Mouse (Mus musculus) right cerebral cortex, postnatal 14 days (tissue): Measurements from ENCODE around the gene Zfp961.
"Not testable (repeated sequence)": the region's sequence is repeated elsewhere in the genome, so short reads cannot be mapped to it uniquely, and the experiment has no call there.

Experiments
- DNase-seq: peaks from one replicate; pipeline ENCODE4 v3.0.0; 2022

The Zfp961 gene

GRCm38 (mm10) chr8:71950482-71951221 is at the start of gene Zfp961:
Gene Zfp961, plus strand, starts transcription at chr8:71951038.
- peak; percentile 99 for DNase-seq

GRCm38 (mm10) chr8:71903084-71903483 is 47.8 kb upstream of the Zfp961 start:
- not testable (repeated sequence) for DNase-seq

GRCm38 (mm10) chr8:71906809-71907208 is 44.0 kb upstream of the Zfp961 start:
- DNase-seq = no peak

GRCm38 (mm10) chr8:71907798-71908257 is 43.0 kb upstream of the Zfp961 start:
- no peak for DNase-seq

GRCm38 (mm10) chr8:71908309-71909261 is 42.3 kb upstream of the Zfp961 start, which contains the start of the genes Zfp882 and Zfp617:
Gene Zfp882, plus strand, starts transcription at chr8:71908608.
Gene Zfp617, plus strand, starts transcription at chr8:71908635.
- DNase-seq = peak; percentile 78

- no peak for DNase-seq
Observed at GRCm38 (mm10) chr8:71912286-71912685, 38.6 kb upstream of the Zfp961 start.

- peak; percentile 94 for DNase-seq
Observed at GRCm38 (mm10) chr8:71922567-71923401, 28.1 kb upstream of the Zfp961 start.

- no peak for DNase-seq
Observed at GRCm38 (mm10) chr8:71925791-71926190, 25.0 kb upstream of the Zfp961 start.

GRCm38 (mm10) chr8:71926551-71926950 is 24.3 kb upstream of the Zfp961 start:
- DNase-seq = no peak

- DNase-seq = no peak
Observed at GRCm38 (mm10) chr8:71927779-71928178, 23.1 kb upstream of the Zfp961 start.

GRCm38 (mm10) chr8:71938037-71938436 is 12.8 kb upstream of the Zfp961 start:
- not testable (repeated sequence) for DNase-seq

GRCm38 (mm10) chr8:71940293-71941208 is 10.3 kb upstream of the Zfp961 start:
- DNase-seq = no peak

- DNase-seq = no peak
Observed at GRCm38 (mm10) chr8:71941776-71942175, 9.1 kb upstream of the Zfp961 start.

GRCm38 (mm10) chr8:71948624-71949023 is 2.2 kb upstream of the Zfp961 start:
- DNase-seq = no peak

GRCm38 (mm10) chr8:71951436-71952161 is 761 bp downstream of the Zfp961 start:
- DNase-seq = no peak

- DNase-seq = no peak
Observed at GRCm38 (mm10) chr8:71952489-71952888, 1.7 kb downstream of the Zfp961 start.

GRCm38 (mm10) chr8:71952961-71953700 is 2.3 kb downstream of the Zfp961 start:
- not testable (repeated sequence) for DNase-seq

GRCm38 (mm10) chr8:71954666-71955065 is 3.8 kb downstream of the Zfp961 start:
- no peak for DNase-seq

GRCm38 (mm10) chr8:71960483-71960882 is 9.6 kb downstream of the Zfp961 start:
- no peak for DNase-seq

GRCm38 (mm10) chr8:71961796-71962195 is 11.0 kb downstream of the Zfp961 start:
- no peak for DNase-seq
